Mouse (Mus musculus) thymus, adult 2 months (tissue): ENCODE measurements around the gene Nom1. TPM values are rescaled to one million over a fixed set of nuclear protein-coding genes. Genes with fewer than 3 reads are reported as not detected.

Experiments
- DNase-seq: peaks from one replicate; pipeline ENCODE4 v3.0.0; 2021
- H3K27ac ChIP-seq: fragments of 200-500 bp; 2 replicates; pipeline ENCODE4 v1.5.1; 2012; ENCODE audit warnings: low read length, control low read depth; ENCODE audit not compliant: control insufficient read depth, insufficient read depth
- H3K27me3 ChIP-seq: fragments of 200-500 bp; 2 replicates; pipeline ENCODE4 v1.6.1; 2012; ENCODE audit warnings: mild to moderate bottlenecking, low read length, moderate library complexity, mixed read lengths; ENCODE audit not compliant: control insufficient read depth, insufficient read depth
- H3K36me3 ChIP-seq: fragments of 200-500 bp; 2 replicates; pipeline ENCODE4 v1.6.1; 2012; ENCODE audit warnings: mild to moderate bottlenecking, low read length, moderate library complexity; ENCODE audit not compliant: control insufficient read depth, insufficient read depth
- H3K4me1 ChIP-seq: fragments of 200-500 bp; replicated peaks from 2 replicates; pipeline ENCODE4 v1.6.1; 2012; ENCODE audit warnings: low read length; ENCODE audit not compliant: control insufficient read depth, insufficient read depth
- H3K4me3 ChIP-seq: fragments of 200-500 bp; 2 replicates; pipeline ENCODE4 v1.5.1; 2012; ENCODE audit warnings: mild to moderate bottlenecking, low read length, control low read depth, moderate library complexity; ENCODE audit not compliant: control insufficient read depth, insufficient read depth
- CTCF ChIP-seq: fragments of 200-500 bp; IDR thresholded peaks from 2 replicates; pipeline ENCODE4 v1.5.1; 2012; ENCODE audit warnings: mild to moderate bottlenecking, control low read depth, low read length, moderate library complexity, borderline replicate concordance; ENCODE audit not compliant: control insufficient read depth, poor library complexity, insufficient read depth; ENCODE audit errors: extremely low read depth
- POLR2A ChIP-seq: fragments of 200-500 bp; IDR thresholded peaks from 2 replicates; pipeline ENCODE4 v1.6.1; 2012; ENCODE audit warnings: mild to moderate bottlenecking, low read length, control low read depth, moderate library complexity; ENCODE audit not compliant: control insufficient read depth, poor library complexity, insufficient read depth; ENCODE audit errors: extremely low read depth
- WGBS: fragments of 180-500 bp; shearing (Covaris S2); methylation state at CpG from one replicate; pipeline ENCODE4 v1.1.7; 2018; 5-methylcytosine and 5-hydroxymethylcytosine counted together
- polyA plus RNA-seq: library from polyadenylated mRNA; depleted of rRNA; stranded (reverse); fragments of >200 nt; gene quantifications from 2 replicates; pipeline ENCODE4 v1.2.3, GENCODE M21; 2012

Nom1 gene
- polyA plus RNA-seq, 1 experiment = 7.5 TPM

GRCm38 (mm10) chr5:29470271-29470670, 35.8 kb downstream of the Nom1 start:
- no peak for DNase-seq
- 26% methylated on average over 5 of the region's 5 CpGs for WGBS
- no peak overlapping the region for H3K27ac ChIP-seq
- TF ChIP-seq POLR2A = no peak
- no peak for TF ChIP-seq CTCF
- peaks cover 5% of the 10 kb centered on the region; the same call in 1 of the 2 replicates for H3K4me1 ChIP-seq
- no peak overlapping the region for H3K4me3 ChIP-seq
- H3K27me3 ChIP-seq = peaks cover 28% of the 10 kb centered on the region
- H3K36me3 ChIP-seq = no peaks in the 10 kb centered on the region

- H3K4me3 ChIP-seq = no peak overlapping the region
- TF ChIP-seq CTCF (no peak), POLR2A (no peak)
- no peak overlapping the region for H3K27ac ChIP-seq
- H3K36me3 ChIP-seq = no peaks in the 10 kb centered on the region
- H3K4me1 ChIP-seq = peaks cover 5% of the 10 kb centered on the region; the same call in 1 of the 2 replicates
- H3K27me3 ChIP-seq = peaks cover 31% of the 10 kb centered on the region
- DNase-seq = no peak
- WGBS = 17% methylated on average over 20 of the region's 20 CpGs
These were observed 36.5 kb downstream of the Nom1 start for GRCm38 (mm10) chr5:29470851-29471394.

- Histone ChIP-seq H3K27me3 (peaks cover 32% of the 10 kb centered on the region), H3K4me3 (no peak overlapping the region), H3K36me3 (no peaks in the 10 kb centered on the region), H3K4me1 (peaks cover 5% of the 10 kb centered on the region; the same call in 1 of the 2 replicates), H3K27ac (no peak overlapping the region)
- WGBS = 19% methylated on average over 11 of the region's 11 CpGs
- TF ChIP-seq POLR2A = no peak
- TF ChIP-seq CTCF = no peak
- no peak for DNase-seq
These were observed 36.9 kb downstream of the Nom1 start for GRCm38 (mm10) chr5:29471396-29471795.

- H3K4me3 ChIP-seq = no peak overlapping the region
- TF ChIP-seq CTCF = no peak
- TF ChIP-seq POLR2A = no peak
- no peak overlapping the region for H3K27ac ChIP-seq
- H3K4me1 ChIP-seq = peaks cover 5% of the 10 kb centered on the region; the same call in 1 of the 2 replicates
- no peak for DNase-seq
- WGBS = 10% methylated on average over 22 of the region's 22 CpGs
- H3K36me3 ChIP-seq = no peaks in the 10 kb centered on the region
- peaks cover 33% of the 10 kb centered on the region for H3K27me3 ChIP-seq
These were observed 37.6 kb downstream of the Nom1 start for GRCm38 (mm10) chr5:29471855-29472665.

- Histone ChIP-seq H3K27me3 (peaks cover 44% of the 10 kb centered on the region), H3K27ac (no peak overlapping the region), H3K36me3 (no peaks in the 10 kb centered on the region), H3K4me3 (no peak overlapping the region), H3K4me1 (no peaks in the 10 kb centered on the region)
- TF ChIP-seq CTCF (no peak), POLR2A (no peak)
- no peak for DNase-seq
- 9% methylated on average over 35 of the region's 35 CpGs for WGBS
These were observed 39.2 kb downstream of the Nom1 start for GRCm38 (mm10) chr5:29473551-29474245.

- Histone ChIP-seq H3K27me3 (peaks cover 44% of the 10 kb centered on the region), H3K4me3 (no peak overlapping the region), H3K4me1 (no peaks in the 10 kb centered on the region), H3K27ac (no peak overlapping the region), H3K36me3 (no peaks in the 10 kb centered on the region)
- DNase-seq = no peak
- TF ChIP-seq POLR2A (no peak), CTCF (no peak)
- WGBS = 10% methylated on average over 35 of the region's 35 CpGs
These were observed 39.9 kb downstream of the Nom1 start for GRCm38 (mm10) chr5:29474246-29474960.
